Mouse (Mus musculus): ENCODE measurements at regions not wholly inside any gene's neighbourhood (a gene's known extent, or its start where the extent isn't known, plus 50 kb on each side); places are given as distances from the start of the nearest gene placed in this dataset.

GRCm38 (mm10) chr19:52768761-52769388, 271.1 kb downstream of the Xpnpep1 start:
- Histone ChIP-seq H3K4me3 (ENCODE audit: control insufficient read depth in 1 of 2, insufficient read depth in 1 of 2, low read depth in 1 of 2, low read length in 2 of 2) (no peak overlapping the region), H3K27ac (replicated peaks in 1 of 2; ENCODE audit: control insufficient read depth in 1 of 2, insufficient read depth in 1 of 2, low read depth in 2 of 2, low read length in 2 of 2) (no peak overlapping the region), H3K4me1 (ENCODE audit: control insufficient read depth in 2 of 2, insufficient read depth in 2 of 2, low read length in 2 of 2) (peaks cover 0 to 2% of the 10 kb centered on the region in 2 experiments; a peak in 2 of 4 replicates), H3K9ac (ENCODE audit: low read length) (no peak overlapping the region), H3K4me2 (ENCODE audit: low read length) (no peak overlapping the region), H3K9me3 (ENCODE audit: control insufficient read depth, low read length) (peaks cover 6% of the 10 kb centered on the region), H3K36me3 (ENCODE audit: control insufficient read depth, insufficient read depth, low read length) (no peaks in the 10 kb centered on the region), H3K27me3 (ENCODE audit: control insufficient read depth, insufficient read depth, low read length) (no peaks in the 10 kb centered on the region)
- ATAC-seq (ENCODE audit: insufficient number of reproducible peaks, insufficient read depth, low FRiP score, low read depth), result no peak
- 62% methylated on average over 4 of the region's 4 CpGs for WGBS

- H3K9me3 ChIP-seq (ENCODE audit: control insufficient read depth, low read length), result peaks cover 6% of the 10 kb centered on the region
- H3K9ac ChIP-seq (ENCODE audit: low read length), result no peak overlapping the region
- H3K27me3 ChIP-seq (ENCODE audit: control insufficient read depth, insufficient read depth, low read length), result no peaks in the 10 kb centered on the region
- no peak overlapping the region for H3K4me3 ChIP-seq (ENCODE audit: control insufficient read depth in 1 of 2, insufficient read depth in 1 of 2, low read depth in 1 of 2, low read length in 2 of 2)
- no peak overlapping the region for H3K4me2 ChIP-seq (ENCODE audit: low read length)
- no peaks in the 10 kb centered on the region for H3K36me3 ChIP-seq (ENCODE audit: control insufficient read depth, insufficient read depth, low read length)
- WGBS, result 71% methylated on average over 5 of the region's 5 CpGs
- H3K27ac ChIP-seq (replicated peaks in 1 of 2; ENCODE audit: control insufficient read depth in 1 of 2, insufficient read depth in 1 of 2, low read depth in 2 of 2, low read length in 2 of 2), result no peak overlapping the region
- ATAC-seq (ENCODE audit: insufficient number of reproducible peaks, insufficient read depth, low FRiP score, low read depth), result no peak
- peaks cover 0 to 2% of the 10 kb centered on the region in 2 experiments; a peak in 2 of 4 replicates for H3K4me1 ChIP-seq (ENCODE audit: control insufficient read depth in 2 of 2, insufficient read depth in 2 of 2, low read length in 2 of 2)
These were observed 271.9 kb downstream of the Xpnpep1 start for GRCm38 (mm10) chr19:52768117-52768516.

- H3K36me3 ChIP-seq (ENCODE audit: control insufficient read depth, insufficient read depth, low read length), result no peaks in the 10 kb centered on the region
- H3K4me1 ChIP-seq (ENCODE audit: control insufficient read depth in 2 of 2, insufficient read depth in 2 of 2, low read length in 2 of 2), result no peaks in the 10 kb centered on the region
- no peak overlapping the region for H3K27ac ChIP-seq (replicated peaks in 1 of 2; ENCODE audit: control insufficient read depth in 1 of 2, insufficient read depth in 1 of 2, low read depth in 2 of 2, low read length in 2 of 2)
- WGBS, result 80% methylated on average over 9 of the region's 9 CpGs
- no peak for ATAC-seq (ENCODE audit: insufficient number of reproducible peaks, insufficient read depth, low FRiP score, low read depth)
- H3K4me2 ChIP-seq (ENCODE audit: low read length), result no peak overlapping the region
- no peak overlapping the region for H3K4me3 ChIP-seq (ENCODE audit: control insufficient read depth in 1 of 2, insufficient read depth in 1 of 2, low read depth in 1 of 2, low read length in 2 of 2)
- no peak overlapping the region for H3K9ac ChIP-seq (ENCODE audit: low read length)
- no peaks in the 10 kb centered on the region for H3K9me3 ChIP-seq (ENCODE audit: control insufficient read depth, low read length)
- H3K27me3 ChIP-seq (ENCODE audit: control insufficient read depth, insufficient read depth, low read length), result no peaks in the 10 kb centered on the region
These were observed 301.1 kb downstream of the Xpnpep1 start for GRCm38 (mm10) chr19:52738946-52739345.

GRCm38 (mm10) chr19:52721776-52722175, 318.2 kb downstream of the Xpnpep1 start:
- Histone ChIP-seq H3K9me3 (ENCODE audit: control insufficient read depth, low read length) (no peaks in the 10 kb centered on the region), H3K4me2 (ENCODE audit: low read length) (no peak overlapping the region), H3K27me3 (ENCODE audit: control insufficient read depth, insufficient read depth, low read length) (no peaks in the 10 kb centered on the region), H3K27ac (replicated peaks in 1 of 2; ENCODE audit: control insufficient read depth in 1 of 2, insufficient read depth in 1 of 2, low read depth in 2 of 2, low read length in 2 of 2) (no peak overlapping the region), H3K9ac (ENCODE audit: low read length) (no peak overlapping the region), H3K36me3 (ENCODE audit: control insufficient read depth, insufficient read depth, low read length) (no peaks in the 10 kb centered on the region), H3K4me3 (ENCODE audit: control insufficient read depth in 1 of 2, insufficient read depth in 1 of 2, low read depth in 1 of 2, low read length in 2 of 2) (no peak overlapping the region), H3K4me1 (ENCODE audit: control insufficient read depth in 2 of 2, insufficient read depth in 2 of 2, low read length in 2 of 2) (no peaks in the 10 kb centered on the region)
- ATAC-seq (ENCODE audit: insufficient number of reproducible peaks, insufficient read depth, low FRiP score, low read depth), result no peak
- WGBS, result 20% methylated on average over 1 of the region's 1 CpGs

- H3K9ac ChIP-seq (ENCODE audit: low read length), result no peak overlapping the region
- WGBS, result 45% methylated on average over 5 of the region's 5 CpGs
- H3K27ac ChIP-seq (replicated peaks in 1 of 2; ENCODE audit: control insufficient read depth in 1 of 2, insufficient read depth in 1 of 2, low read depth in 2 of 2, low read length in 2 of 2), result no peak overlapping the region
- no peak for ATAC-seq (ENCODE audit: insufficient number of reproducible peaks, insufficient read depth, low FRiP score, low read depth)
- no peak overlapping the region for H3K4me3 ChIP-seq (ENCODE audit: control insufficient read depth in 1 of 2, insufficient read depth in 1 of 2, low read depth in 1 of 2, low read length in 2 of 2)
- H3K27me3 ChIP-seq (ENCODE audit: control insufficient read depth, insufficient read depth, low read length), result no peaks in the 10 kb centered on the region
- H3K9me3 ChIP-seq (ENCODE audit: control insufficient read depth, low read length), result no peaks in the 10 kb centered on the region
- no peak overlapping the region for H3K4me2 ChIP-seq (ENCODE audit: low read length)
- no peaks in the 10 kb centered on the region for H3K4me1 ChIP-seq (ENCODE audit: control insufficient read depth in 2 of 2, insufficient read depth in 2 of 2, low read length in 2 of 2)
- H3K36me3 ChIP-seq (ENCODE audit: control insufficient read depth, insufficient read depth, low read length), result no peaks in the 10 kb centered on the region
These were observed 324.7 kb downstream of the Xpnpep1 start for GRCm38 (mm10) chr19:52715359-52715758.

- Histone ChIP-seq H3K4me3 (ENCODE audit: control insufficient read depth in 1 of 2, insufficient read depth in 1 of 2, low read depth in 1 of 2, low read length in 2 of 2) (no peak overlapping the region), H3K4me1 (ENCODE audit: control insufficient read depth in 2 of 2, insufficient read depth in 2 of 2, low read length in 2 of 2) (no peaks in the 10 kb centered on the region), H3K9me3 (ENCODE audit: control insufficient read depth, low read length) (no peaks in the 10 kb centered on the region), H3K36me3 (ENCODE audit: control insufficient read depth, insufficient read depth, low read length) (no peaks in the 10 kb centered on the region), H3K4me2 (ENCODE audit: low read length) (no peak overlapping the region), H3K9ac (ENCODE audit: low read length) (no peak overlapping the region), H3K27ac (replicated peaks in 1 of 2; ENCODE audit: control insufficient read depth in 1 of 2, insufficient read depth in 1 of 2, low read depth in 2 of 2, low read length in 2 of 2) (no peak overlapping the region), H3K27me3 (ENCODE audit: control insufficient read depth, insufficient read depth, low read length) (no peaks in the 10 kb centered on the region)
- 44% methylated on average over 1 of the region's 1 CpGs for WGBS
- ATAC-seq (ENCODE audit: insufficient number of reproducible peaks, insufficient read depth, low FRiP score, low read depth), result no peak
These were observed 332.3 kb downstream of the Xpnpep1 start for GRCm38 (mm10) chr19:52707679-52708078.

GRCm38 (mm10) chr19:52661009-52661408, 379.0 kb downstream of the Xpnpep1 start:
- H3K4me1 ChIP-seq (ENCODE audit: control insufficient read depth in 2 of 2, insufficient read depth in 2 of 2, low read length in 2 of 2), result no peaks in the 10 kb centered on the region
- WGBS, result 72% methylated on average over 5 of the region's 5 CpGs
- no peak for ATAC-seq (ENCODE audit: insufficient number of reproducible peaks, insufficient read depth, low FRiP score, low read depth)

More at GRCm38 (mm10) chr19:52661009-52661408, 379.0 kb downstream of the Xpnpep1 start:
- Histone ChIP-seq H3K36me3 (ENCODE audit: control insufficient read depth, insufficient read depth, low read length) (no peaks in the 10 kb centered on the region), H3K4me3 (ENCODE audit: control insufficient read depth in 1 of 2, insufficient read depth in 1 of 2, low read depth in 1 of 2, low read length in 2 of 2) (no peak overlapping the region), H3K9me3 (ENCODE audit: control insufficient read depth, low read length) (no peaks in the 10 kb centered on the region), H3K27me3 (ENCODE audit: control insufficient read depth, insufficient read depth, low read length) (no peaks in the 10 kb centered on the region), H3K4me2 (ENCODE audit: low read length) (no peak overlapping the region), H3K9ac (ENCODE audit: low read length) (no peak overlapping the region), H3K27ac (replicated peaks in 1 of 2; ENCODE audit: control insufficient read depth in 1 of 2, insufficient read depth in 1 of 2, low read depth in 2 of 2, low read length in 2 of 2) (no peak overlapping the region)

All from heart, embryonic 14.5 days (tissue).